Mouse (Mus musculus): ENCODE results near the gene Wdr38.
A peak's percentile ranks its signal among the peaks of the same experiment; 100 is the strongest.

Wdr38 gene

GRCm38 (mm10) chr2:38997386-38998374 is at the start of gene Wdr38:
Gene Wdr38, plus strand, starts transcription at chr2:38997476.
- peak; percentile 84 to 87 for DNase-seq (ENCODE audit: low spot score in 2 of 2)

GRCm38 (mm10) chr2:38947566-38947965 is 49.7 kb upstream of the Wdr38 start:
- no peak for DNase-seq (ENCODE audit: low spot score in 2 of 2)

- peak in 1 of 2 experiments; percentile 81 for DNase-seq (ENCODE audit: low spot score in 2 of 2)
Measured at GRCm38 (mm10) chr2:38950281-38950719, 47.0 kb upstream of the Wdr38 start.

- peak in 1 of 2 experiments; percentile 77 for DNase-seq (ENCODE audit: low spot score in 2 of 2)
Measured at GRCm38 (mm10) chr2:38953152-38953883, 44.0 kb upstream of the Wdr38 start.

- no peak for DNase-seq (ENCODE audit: low spot score in 2 of 2)
Measured at GRCm38 (mm10) chr2:38956062-38956461, 41.2 kb upstream of the Wdr38 start.

GRCm38 (mm10) chr2:38957671-38958223 is 39.5 kb upstream of the Wdr38 start:
- no peak for DNase-seq (ENCODE audit: low spot score in 2 of 2)

GRCm38 (mm10) chr2:38964198-38964597 is 33.1 kb upstream of the Wdr38 start:
- DNase-seq (ENCODE audit: low spot score in 2 of 2), result no peak

- no peak for DNase-seq (ENCODE audit: low spot score in 2 of 2)
Measured at GRCm38 (mm10) chr2:38969650-38970049, 27.6 kb upstream of the Wdr38 start.

GRCm38 (mm10) chr2:38970057-38970456 is 27.2 kb upstream of the Wdr38 start:
- DNase-seq (ENCODE audit: low spot score in 2 of 2), result no peak

- DNase-seq (ENCODE audit: low spot score in 2 of 2), result no peak
Measured at GRCm38 (mm10) chr2:38973223-38973622, 24.1 kb upstream of the Wdr38 start.

GRCm38 (mm10) chr2:38973701-38974100 is 23.6 kb upstream of the Wdr38 start:
- no peak for DNase-seq (ENCODE audit: low spot score in 2 of 2)

GRCm38 (mm10) chr2:38974171-38974570 is 23.1 kb upstream of the Wdr38 start:
- no peak for DNase-seq (ENCODE audit: low spot score in 2 of 2)

GRCm38 (mm10) chr2:38975181-38975580 is 22.1 kb upstream of the Wdr38 start:
- no peak for DNase-seq (ENCODE audit: low spot score in 2 of 2)

- DNase-seq (ENCODE audit: low spot score in 2 of 2), result no peak
Measured at GRCm38 (mm10) chr2:38975941-38976805, 21.1 kb upstream of the Wdr38 start.

- DNase-seq (ENCODE audit: low spot score in 2 of 2), result no peak
Measured at GRCm38 (mm10) chr2:38977837-38978236, 19.4 kb upstream of the Wdr38 start.

GRCm38 (mm10) chr2:38983456-38983855 is 13.8 kb upstream of the Wdr38 start:
- no peak for DNase-seq (ENCODE audit: low spot score in 2 of 2)

- peak in 1 of 2 experiments; percentile 35 for DNase-seq (ENCODE audit: low spot score in 2 of 2)
Measured at GRCm38 (mm10) chr2:38986580-38986979, 10.7 kb upstream of the Wdr38 start.

GRCm38 (mm10) chr2:38987371-38987770 is 9.9 kb upstream of the Wdr38 start:
- DNase-seq (ENCODE audit: low spot score in 2 of 2), result no peak

GRCm38 (mm10) chr2:38987803-38988510 is 9.3 kb upstream of the Wdr38 start:
- DNase-seq (ENCODE audit: low spot score in 2 of 2), result peak; percentile 51 to 64

- DNase-seq (ENCODE audit: low spot score in 2 of 2), result no peak
Measured at GRCm38 (mm10) chr2:38988929-38989328, 8.3 kb upstream of the Wdr38 start.

- no peak for DNase-seq (ENCODE audit: low spot score in 2 of 2)
Measured at GRCm38 (mm10) chr2:38992004-38992403, 5.3 kb upstream of the Wdr38 start.

All from urinary bladder, postnatal 36 days (tissue).